Mouse (Mus musculus): ENCODE data around the gene H2afy. TPM values are rescaled to one million over a fixed set of nuclear protein-coding genes. Genes with fewer than 3 reads are reported as not detected.
A peak's percentile ranks its signal among the peaks of the same experiment; 100 is the strongest.

H2afy gene
- polyA plus RNA-seq, 1 experiment from 2014 or later: 263 TPM

GRCm38 (mm10) chr13:56110694-56111531, 25.2 kb downstream of the H2afy start:
- no peak for ATAC-seq (replicated peaks; ENCODE audit: low FRiP score, low read depth)
- TF ChIP-seq CTCF (IDR thresholded peaks at IDR 0.05; ENCODE audit: low read depth): no peak

GRCm38 (mm10) chr13:56109703-56110102, 26.5 kb downstream of the H2afy start:
- H3K4me1 ChIP-seq (replicated peaks; ENCODE audit: insufficient read depth, low read length): peaks cover 56% of the 10 kb centered on the region
- DNase-seq (ENCODE audit: low spot score): no peak
- no peaks in the 10 kb centered on the region for H3K27me3 ChIP-seq (ENCODE audit: insufficient read depth, low read length)
- no peak overlapping the region for H3K9ac ChIP-seq (ENCODE audit: low read depth, low read length)
- no peak overlapping the region for H3K27ac ChIP-seq
- 66% methylated on average over 4 of the region's 4 CpGs for WGBS
- H3K9me3 ChIP-seq (replicated peaks; ENCODE audit: low read length): no peaks in the 10 kb centered on the region
- H3K4me3 ChIP-seq (replicated peaks; ENCODE audit: low read depth, low read length): no peak overlapping the region
- H3K4me2 ChIP-seq (ENCODE audit: low read length): no peak overlapping the region
- no peaks in the 10 kb centered on the region for H3K36me3 ChIP-seq (ENCODE audit: insufficient read depth, low read length)
- no peak for TF ChIP-seq CTCF (IDR thresholded peaks at IDR 0.05; ENCODE audit: low read depth)
- no peak for ATAC-seq (replicated peaks; ENCODE audit: low FRiP score, low read depth)

More at GRCm38 (mm10) chr13:56110694-56111531, 25.2 kb downstream of the H2afy start:
- Histone ChIP-seq H3K27ac (no peak overlapping the region), H3K9me3 (replicated peaks; ENCODE audit: low read length) (no peaks in the 10 kb centered on the region), H3K36me3 (ENCODE audit: insufficient read depth, low read length) (no peaks in the 10 kb centered on the region), H3K9ac (ENCODE audit: low read depth, low read length) (no peak overlapping the region), H3K4me3 (replicated peaks; ENCODE audit: low read depth, low read length) (no peak overlapping the region), H3K4me1 (replicated peaks; ENCODE audit: insufficient read depth, low read length) (peaks cover 66% of the 10 kb centered on the region), H3K4me2 (ENCODE audit: low read length) (no peak overlapping the region), H3K27me3 (ENCODE audit: insufficient read depth, low read length) (no peaks in the 10 kb centered on the region)
- WGBS: 55% methylated on average over 19 of the region's 19 CpGs
- no peak for DNase-seq (ENCODE audit: low spot score)

- H3K9ac ChIP-seq (ENCODE audit: low read depth, low read length): no peak overlapping the region
- WGBS: 25% methylated on average over 17 of the region's 17 CpGs
- TF ChIP-seq CTCF (IDR thresholded peaks at IDR 0.05; ENCODE audit: low read depth): no peak
- DNase-seq (ENCODE audit: low spot score) (peak; percentile 74), ATAC-seq (replicated peaks; ENCODE audit: low FRiP score, low read depth) (peak; percentile 53; the same call in 1 of the 2 replicates)
- no peak overlapping the region for H3K4me3 ChIP-seq (replicated peaks; ENCODE audit: low read depth, low read length)
- no peak overlapping the region for H3K4me2 ChIP-seq (ENCODE audit: low read length)
- H3K36me3 ChIP-seq (ENCODE audit: insufficient read depth, low read length): 0 out of 2 replicates have a peak, but pooled peaks cover 3% of the 10 kb centered on the region
- no peaks in the 10 kb centered on the region for H3K9me3 ChIP-seq (replicated peaks; ENCODE audit: low read length)
- no peaks in the 10 kb centered on the region for H3K27me3 ChIP-seq (ENCODE audit: insufficient read depth, low read length)
- H3K4me1 ChIP-seq (replicated peaks; ENCODE audit: insufficient read depth, low read length): peaks cover 51% of the 10 kb centered on the region
- H3K27ac ChIP-seq: 0 out of 2 replicates have a peak overlapping the region, but pooled peaks have one; percentile 4
Measured at GRCm38 (mm10) chr13:56108849-56109519, 27.2 kb downstream of the H2afy start.

GRCm38 (mm10) chr13:56104971-56105391, 31.2 kb downstream of the H2afy start:
- Histone ChIP-seq H3K4me3 (replicated peaks; ENCODE audit: low read depth, low read length) (no peak overlapping the region), H3K27ac (no peak overlapping the region), H3K9me3 (replicated peaks; ENCODE audit: low read length) (no peaks in the 10 kb centered on the region), H3K4me2 (ENCODE audit: low read length) (no peak overlapping the region), H3K27me3 (ENCODE audit: insufficient read depth, low read length) (no peaks in the 10 kb centered on the region), H3K36me3 (ENCODE audit: insufficient read depth, low read length) (peaks cover 31% of the 10 kb centered on the region), H3K4me1 (replicated peaks; ENCODE audit: insufficient read depth, low read length) (peaks cover 20% of the 10 kb centered on the region), H3K9ac (ENCODE audit: low read depth, low read length) (no peak overlapping the region)
- DNase-seq (ENCODE audit: low spot score): no peak
- peak; percentile 25; the same call in 1 of the 2 replicates for TF ChIP-seq CTCF (IDR thresholded peaks at IDR 0.05; ENCODE audit: low read depth)
- no peak for ATAC-seq (replicated peaks; ENCODE audit: low FRiP score, low read depth)
- WGBS: 76% methylated on average over 6 of the region's 6 CpGs

- Histone ChIP-seq H3K4me1 (replicated peaks; ENCODE audit: insufficient read depth, low read length) (peaks cover 11% of the 10 kb centered on the region), H3K27me3 (ENCODE audit: insufficient read depth, low read length) (no peaks in the 10 kb centered on the region), H3K36me3 (ENCODE audit: insufficient read depth, low read length) (peaks cover 35% of the 10 kb centered on the region), H3K4me3 (replicated peaks; ENCODE audit: low read depth, low read length) (no peak overlapping the region), H3K9me3 (replicated peaks; ENCODE audit: low read length) (no peaks in the 10 kb centered on the region), H3K9ac (ENCODE audit: low read depth, low read length) (no peak overlapping the region), H3K4me2 (ENCODE audit: low read length) (no peak overlapping the region), H3K27ac (no peak overlapping the region)
- ATAC-seq (replicated peaks; ENCODE audit: low FRiP score, low read depth): no peak
- TF ChIP-seq CTCF (IDR thresholded peaks at IDR 0.05; ENCODE audit: low read depth): no peak
- no peak for DNase-seq (ENCODE audit: low spot score)
- WGBS: 92% methylated on average over 26 of the region's 26 CpGs
Measured at GRCm38 (mm10) chr13:56103796-56104746, 32.1 kb downstream of the H2afy start.
